Mouse (Mus musculus): ENCODE measurements around the gene Odf4.

Odf4 gene

DNA sequence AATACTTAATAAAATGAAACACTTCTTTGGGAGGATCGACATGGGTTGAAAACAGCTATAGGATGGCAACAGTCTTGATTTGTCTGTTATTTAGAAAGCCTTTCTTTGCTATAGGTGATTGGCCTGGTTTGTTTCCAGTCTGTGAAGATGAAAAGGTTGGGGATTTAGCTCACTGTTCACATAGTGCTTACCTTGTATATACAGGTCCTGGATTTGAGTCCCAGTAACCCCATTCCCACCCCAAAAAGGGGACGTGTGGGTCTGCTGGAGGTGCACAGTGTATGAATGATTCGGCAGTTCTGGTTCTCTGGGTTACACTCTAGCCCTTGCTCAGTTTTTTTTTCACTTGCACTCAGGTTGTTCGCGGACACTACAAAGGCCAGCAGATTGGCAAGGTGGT, 24.1 kb downstream of the Odf4 start:
- in situ Hi-C loops (cut with MboI, MseI) = no loop called here

DNA sequence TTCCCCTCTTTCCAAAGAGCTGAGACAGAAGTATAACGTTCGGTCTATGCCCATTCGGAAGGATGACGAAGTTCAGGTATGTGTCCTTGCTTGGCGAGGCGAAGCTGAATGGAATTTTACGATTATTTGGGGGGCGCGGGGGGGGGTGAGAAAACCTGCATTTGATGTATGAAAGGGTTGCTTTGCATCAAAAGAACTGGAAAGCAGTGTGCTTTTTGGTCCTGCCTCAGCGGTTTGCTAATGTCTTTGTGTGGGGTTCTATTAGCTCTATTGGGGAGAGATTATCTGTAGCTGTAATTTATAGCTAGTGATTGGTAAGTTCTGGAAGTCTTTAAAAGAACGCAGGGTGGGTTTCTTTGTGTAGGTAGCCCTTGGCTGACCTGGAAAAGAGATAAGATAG, 24.5 kb downstream of the Odf4 start:
- in situ Hi-C loops (cut with MboI, MseI) = no loop called here

DNA sequence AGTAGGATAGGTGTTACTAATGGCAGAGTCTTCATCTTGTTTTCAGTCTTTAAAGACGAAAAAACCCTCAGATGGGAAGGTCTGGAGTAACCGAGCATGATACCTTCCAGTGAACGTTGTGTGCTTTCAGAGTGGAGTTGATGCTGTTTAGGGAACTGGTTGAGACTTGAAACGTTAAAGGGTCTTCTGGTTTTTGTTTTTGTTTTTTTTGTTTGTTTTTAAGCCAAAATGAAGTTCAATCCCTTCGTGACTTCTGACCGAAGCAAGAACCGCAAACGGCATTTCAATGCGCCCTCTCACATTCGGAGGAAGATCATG, 24.9 kb downstream of the Odf4 start:
- in situ Hi-C loops (cut with MboI, MseI) = no loop called here

DNA sequence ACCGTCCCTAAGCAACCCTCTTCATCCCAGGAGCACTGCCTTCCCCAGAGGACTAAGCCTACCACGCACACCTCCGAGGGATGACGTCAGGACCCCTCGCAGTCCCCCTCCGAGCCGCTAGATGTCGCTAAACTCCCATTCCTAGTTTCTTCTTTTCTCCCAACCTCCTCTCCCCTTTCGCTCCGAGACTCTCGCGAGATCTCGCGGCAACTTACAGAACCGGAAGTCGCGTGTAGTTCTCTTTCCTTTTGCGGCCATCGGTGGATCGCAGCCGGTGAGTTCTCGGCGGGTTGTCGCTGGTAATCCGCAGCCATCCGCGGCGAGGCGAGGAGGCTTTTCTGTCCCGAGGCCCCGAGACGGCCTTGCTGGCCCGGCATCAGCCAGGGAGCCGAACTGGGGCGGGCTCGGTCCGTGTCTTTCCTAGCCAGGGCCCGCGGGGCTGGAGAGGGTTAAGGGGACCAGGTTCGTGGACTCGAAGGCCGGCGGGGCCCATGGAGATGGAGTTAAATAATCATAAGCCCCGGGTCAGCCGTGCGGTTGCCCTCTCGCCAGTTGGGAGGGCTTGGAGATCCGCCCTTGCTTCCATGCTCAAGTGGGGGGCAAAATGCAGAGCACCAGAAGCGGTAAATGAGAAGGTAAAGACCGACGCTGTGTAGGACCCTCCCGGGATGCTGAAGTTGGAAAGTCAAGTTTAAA, 25.4 kb downstream of the Odf4 start, which contains the start of gene Rpl26:
Gene Rpl26, plus strand, starts transcription at position 233 of the 696 bp plus-strand sequence.
- in situ Hi-C loops (cut with MboI, MseI) = no loop called here

DNA sequence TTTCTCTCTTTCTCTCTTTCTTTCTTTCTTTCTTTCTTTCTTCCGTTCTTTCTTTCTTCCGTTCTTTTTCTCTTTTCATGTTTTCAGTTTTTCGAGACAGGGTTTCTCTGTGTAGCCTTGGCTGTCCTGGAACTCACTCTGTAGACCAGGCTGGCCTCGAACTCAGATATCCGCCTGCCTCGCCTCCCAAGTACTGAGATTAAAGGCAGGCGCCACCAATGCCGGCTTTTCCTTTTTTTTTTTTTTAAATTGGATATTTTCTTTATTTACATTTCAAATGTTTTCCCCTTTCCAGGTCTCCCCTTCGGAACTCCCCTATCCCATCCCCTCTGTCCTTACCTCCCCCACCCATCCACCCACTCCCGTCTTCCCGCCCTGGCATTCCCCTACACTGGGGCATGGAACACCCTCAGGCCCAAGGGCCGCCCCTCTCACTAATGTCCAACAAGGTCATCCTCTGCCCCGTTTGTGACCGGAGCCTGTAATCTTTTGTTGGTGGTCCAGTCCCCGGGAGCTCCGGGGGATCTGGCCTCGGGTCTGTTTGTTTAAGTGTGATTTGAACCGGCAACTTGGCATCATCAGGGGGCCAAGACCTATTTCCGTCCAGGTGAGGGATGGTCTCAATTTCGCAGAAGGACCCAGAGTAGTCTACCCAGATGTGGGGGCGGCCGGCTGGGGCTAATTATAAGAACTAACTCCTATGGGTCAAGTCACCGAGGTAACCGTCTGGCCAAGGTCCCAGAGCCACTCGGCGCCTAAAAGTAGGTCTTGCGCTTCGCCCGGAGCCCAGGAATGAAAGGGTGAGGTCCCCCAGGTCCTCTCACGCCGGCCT, 26.1 kb downstream of the Odf4 start:
- in situ Hi-C loops (cut with MboI, MseI) = no loop called here

DNA sequence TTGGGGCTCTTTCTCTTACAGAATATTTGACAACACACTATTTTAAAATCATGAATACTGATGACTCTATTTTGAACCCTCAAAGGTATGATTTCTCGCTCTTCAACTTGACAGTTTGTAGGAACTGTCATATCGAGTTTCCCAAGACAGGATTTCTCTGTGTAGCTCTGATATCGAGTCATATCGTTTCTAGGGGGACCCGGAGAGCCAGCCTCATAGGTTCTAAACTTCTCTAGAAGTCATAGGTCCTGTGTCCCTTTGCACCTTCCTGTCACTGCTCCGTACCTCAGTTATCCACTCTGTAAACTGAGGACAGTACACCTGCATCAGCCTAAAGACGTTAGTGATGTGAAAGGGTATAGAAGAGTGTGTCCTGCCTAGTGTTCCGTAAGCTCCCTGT, 27.1 kb downstream of the Odf4 start:
- in situ Hi-C loops (cut with MboI, MseI) = no loop called here

DNA sequence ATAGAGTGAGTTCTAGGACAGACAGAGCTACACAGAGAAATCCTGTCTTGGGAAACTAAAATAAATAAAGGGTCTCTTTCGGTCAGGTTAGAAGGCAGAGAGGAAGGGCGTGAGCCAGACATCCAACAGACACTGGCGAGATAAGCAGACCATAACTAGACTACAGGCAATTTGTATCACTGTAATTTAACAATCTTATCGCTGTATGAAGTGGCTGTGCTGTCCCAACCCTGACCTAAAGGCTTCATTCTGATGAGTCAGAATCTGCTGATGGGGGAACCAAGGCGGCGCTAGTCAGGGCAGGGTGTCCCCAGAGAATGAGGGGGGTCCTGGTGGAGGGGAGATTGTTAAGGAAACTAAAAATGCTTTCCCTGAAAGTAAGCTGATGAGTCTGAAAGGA, 28.1 kb downstream of the Odf4 start:
- in situ Hi-C loops (cut with MboI, MseI) = no loop called here

DNA sequence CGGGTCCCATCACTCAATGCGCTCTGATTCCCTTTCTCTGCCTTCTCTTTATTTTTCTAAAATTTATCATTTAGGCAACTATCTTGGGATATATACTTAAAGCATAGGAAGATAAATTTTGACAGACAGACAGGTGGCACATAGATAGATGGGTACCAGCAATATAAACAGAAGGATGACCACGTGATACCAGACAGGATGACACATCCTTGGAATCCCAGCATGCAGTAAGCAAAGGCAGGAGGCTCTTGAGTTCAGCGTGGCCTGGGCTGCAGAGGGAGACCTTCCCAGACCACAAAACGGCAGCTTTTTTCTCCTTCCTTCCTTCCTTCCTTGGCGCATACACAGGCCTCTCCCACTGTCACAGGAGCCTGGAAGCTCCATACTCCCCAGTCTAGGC, 29.0 kb downstream of the Odf4 start:
- in situ Hi-C loops (cut with MboI, MseI) = no loop called here

DNA sequence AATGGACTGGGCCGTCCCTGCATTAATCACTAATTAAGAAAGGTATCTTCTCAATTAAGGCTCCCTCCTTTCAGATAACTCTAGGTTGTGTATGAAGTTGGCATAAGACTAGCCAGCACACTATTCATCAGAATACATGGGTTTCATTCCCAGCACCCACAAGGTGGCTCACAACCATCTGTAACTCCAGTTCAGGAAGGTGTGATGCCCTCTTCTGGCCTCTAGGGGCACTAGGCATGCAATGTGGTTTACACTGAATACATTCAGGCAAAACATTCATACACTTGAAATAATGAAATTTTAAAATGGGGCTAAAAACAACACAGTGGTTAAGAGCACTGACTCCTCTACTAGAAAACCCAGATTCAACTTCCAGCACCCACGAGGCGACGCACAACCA, 29.8 kb downstream of the Odf4 start:
- in situ Hi-C loops (cut with MboI, MseI) = no loop called here

DNA sequence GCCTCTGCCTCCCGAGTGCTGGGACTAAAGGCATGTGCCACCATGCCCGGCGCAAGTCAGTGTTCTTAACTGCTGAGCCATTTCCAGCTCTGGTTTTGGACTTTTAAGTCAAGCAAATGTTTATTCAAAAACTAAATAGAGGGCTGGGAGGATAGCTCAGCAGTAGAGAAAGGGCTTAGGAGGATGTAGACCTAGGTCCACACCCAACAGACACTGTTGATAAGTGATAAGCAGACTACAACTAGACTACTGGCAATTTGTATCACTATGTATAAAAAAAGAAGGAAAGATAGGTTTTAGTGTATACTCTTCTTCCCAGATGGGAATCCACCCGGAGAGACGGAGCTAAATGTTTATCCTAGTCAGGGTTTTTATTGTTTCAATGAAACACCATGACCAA, 30.6 kb downstream of the Odf4 start:
- in situ Hi-C loops (cut with MboI, MseI) = no loop called here

DNA sequence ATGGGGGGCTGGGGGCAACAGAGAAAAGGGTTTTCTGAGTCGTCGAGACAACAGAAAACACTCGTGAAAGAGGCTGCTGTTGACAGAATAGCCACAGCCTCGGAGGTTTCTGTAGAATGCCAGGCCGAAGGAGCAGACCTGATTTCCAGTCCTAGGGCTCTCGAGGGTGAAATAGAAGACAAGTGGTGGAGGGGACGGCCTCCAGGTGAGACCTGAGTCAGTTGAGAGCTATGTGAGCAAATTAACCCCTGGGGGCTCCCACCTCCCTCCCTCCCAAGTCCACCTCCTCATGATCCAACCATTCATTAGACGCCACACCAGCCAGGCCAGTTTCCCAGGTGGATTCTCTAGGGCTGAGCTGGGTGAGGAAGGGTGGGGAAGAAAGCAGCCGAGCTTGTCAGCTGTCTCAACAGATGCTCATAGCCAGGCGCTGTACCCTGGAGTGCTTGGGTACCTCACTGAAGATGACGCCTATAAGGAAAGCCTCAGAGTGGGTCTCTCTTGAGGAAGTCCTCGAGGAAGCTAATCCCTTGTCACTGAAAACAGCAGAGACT, 32.9 kb downstream of the Odf4 start:
- in situ Hi-C loops (cut with MboI, MseI) = no loop called here

DNA sequence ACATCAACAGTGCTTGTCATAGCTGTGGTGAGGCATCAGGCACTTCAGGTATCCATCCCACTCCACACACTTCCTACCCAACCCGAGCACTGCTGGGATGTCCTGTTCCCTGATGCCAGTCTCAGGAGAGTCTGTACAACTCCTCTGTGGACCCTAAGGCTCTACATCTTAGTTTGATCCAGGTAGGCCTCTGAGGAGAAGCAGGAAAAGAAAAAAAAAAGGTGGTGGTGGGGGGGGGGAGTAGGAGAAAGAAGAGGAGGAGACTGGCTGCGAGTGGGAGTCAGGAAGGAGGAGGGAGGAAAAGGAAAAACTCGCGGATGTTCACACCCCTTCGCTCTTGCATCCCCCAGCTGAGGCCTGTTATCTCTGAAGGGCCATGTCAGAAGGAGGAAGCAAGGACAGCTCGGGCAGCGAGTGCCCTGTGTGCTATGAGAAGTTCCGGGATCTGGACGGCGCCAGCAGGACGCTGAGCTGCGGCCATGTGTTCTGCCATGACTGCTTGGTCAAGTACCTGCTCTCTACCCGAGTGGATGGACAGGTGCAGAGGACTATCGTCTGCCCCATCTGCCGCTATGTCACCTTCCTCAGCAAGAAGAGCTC, 34.5 kb downstream of the Odf4 start:
- in situ Hi-C loops (cut with MboI, MseI) = no loop called here

DNA sequence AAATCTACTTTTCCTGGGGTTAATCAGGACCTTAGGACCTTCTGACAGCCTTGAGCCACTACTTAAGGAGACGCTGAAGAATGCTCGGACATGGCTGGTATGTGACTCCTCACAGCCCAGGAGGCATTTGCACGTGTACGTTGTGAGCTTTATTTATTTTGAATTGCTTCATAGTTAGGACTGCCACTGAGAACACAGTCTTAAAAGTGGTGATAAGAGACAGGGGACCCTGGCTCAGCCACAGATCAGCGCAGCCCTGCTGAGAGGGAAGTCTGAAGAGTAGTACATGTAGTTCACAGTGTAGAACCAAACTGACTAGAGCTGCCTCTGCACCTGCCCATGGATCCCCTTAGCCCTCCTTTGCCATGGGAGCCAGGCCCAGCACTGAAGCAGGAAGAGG, 35.1 kb downstream of the Odf4 start:
- in situ Hi-C loops (cut with MboI, MseI) = no loop called here

DNA sequence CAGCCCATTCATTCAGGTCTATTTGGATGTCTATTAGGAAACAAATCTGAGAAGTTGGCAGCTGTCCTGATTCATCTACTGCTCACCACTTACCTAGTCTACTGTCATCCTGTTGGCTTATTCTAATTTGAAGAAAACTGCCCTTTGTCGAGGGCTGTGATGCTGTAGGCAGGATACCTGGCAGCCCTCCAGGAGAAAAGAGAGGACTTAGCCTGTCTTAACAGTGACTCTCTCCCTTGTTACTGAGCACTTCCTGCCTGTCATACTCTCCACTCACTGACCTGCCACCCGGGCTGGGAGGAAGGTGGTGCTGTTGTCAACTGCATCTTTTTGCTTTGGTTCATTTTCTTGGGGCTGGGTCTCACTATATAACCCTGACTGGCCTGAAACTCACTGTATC, 36.3 kb downstream of the Odf4 start:
- in situ Hi-C loops (cut with MboI, MseI) = no loop called here

DNA sequence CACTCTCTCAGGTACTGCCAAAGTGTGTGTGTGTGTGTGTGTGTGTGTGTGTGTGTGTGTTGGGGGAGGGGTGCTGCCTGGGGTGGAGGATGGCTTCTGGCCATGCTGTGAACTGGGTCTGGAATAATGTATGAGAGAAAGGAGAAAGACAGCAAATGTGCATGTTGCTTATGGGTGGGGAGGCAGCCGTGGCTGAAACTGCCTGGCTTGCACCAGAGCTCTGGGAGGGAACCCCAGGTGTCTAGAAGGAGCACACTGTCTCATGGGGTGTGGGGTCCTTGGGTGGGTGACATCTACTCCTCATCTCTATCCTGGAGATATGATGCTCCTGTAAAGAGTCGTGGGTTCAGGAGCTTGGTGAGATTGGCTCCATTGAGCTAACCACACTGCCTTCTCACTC, 38.2 kb downstream of the Odf4 start:
- in situ Hi-C loops (cut with MboI, MseI) = no loop called here

DNA sequence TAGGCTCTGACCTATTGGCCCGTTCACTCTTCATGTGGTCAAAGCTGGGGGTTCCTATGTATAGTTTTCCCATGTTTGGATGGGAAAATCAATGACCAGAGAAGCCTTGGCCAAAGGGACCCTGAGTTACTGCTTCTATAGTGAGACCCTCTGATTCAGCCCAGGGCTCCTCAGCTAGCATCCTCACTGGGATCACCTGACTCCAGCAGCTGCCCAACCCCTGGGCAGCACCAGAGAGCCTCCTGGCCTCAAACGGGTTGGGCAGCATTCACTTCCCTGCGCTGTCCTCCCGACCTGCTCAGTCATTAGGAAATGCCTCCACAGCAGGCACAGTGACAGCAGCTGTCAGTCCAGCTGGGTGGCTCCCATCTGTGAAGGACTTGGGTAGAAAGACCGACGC, 38.6 kb downstream of the Odf4 start, which contains the start of gene Rnf222:
Gene Rnf222, plus strand, starts transcription at position 301 of the 400 bp plus-strand sequence.
- in situ Hi-C loops (cut with MboI, MseI) = no loop called here

DNA sequence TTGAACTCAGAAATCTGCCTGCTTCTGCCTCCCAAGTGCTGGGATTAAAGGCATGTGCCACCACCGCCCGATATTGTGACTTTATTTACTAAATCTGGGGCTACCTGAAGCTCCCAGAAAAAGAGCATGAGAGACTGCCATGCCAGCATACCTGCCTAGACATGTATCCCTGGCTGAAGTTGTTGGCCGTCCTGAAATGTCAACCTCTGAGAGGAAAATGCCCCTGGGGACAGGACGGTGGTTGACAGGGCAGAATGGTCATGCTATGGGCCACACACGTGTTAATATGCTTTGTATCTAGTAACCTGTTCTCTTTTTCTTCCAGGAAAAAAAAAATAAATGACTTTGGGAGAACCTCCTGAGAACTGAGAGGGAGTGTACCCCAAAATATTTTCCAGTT, 40.8 kb downstream of the Odf4 start:
- in situ Hi-C loops (cut with MboI, MseI) = no loop called here

DNA sequence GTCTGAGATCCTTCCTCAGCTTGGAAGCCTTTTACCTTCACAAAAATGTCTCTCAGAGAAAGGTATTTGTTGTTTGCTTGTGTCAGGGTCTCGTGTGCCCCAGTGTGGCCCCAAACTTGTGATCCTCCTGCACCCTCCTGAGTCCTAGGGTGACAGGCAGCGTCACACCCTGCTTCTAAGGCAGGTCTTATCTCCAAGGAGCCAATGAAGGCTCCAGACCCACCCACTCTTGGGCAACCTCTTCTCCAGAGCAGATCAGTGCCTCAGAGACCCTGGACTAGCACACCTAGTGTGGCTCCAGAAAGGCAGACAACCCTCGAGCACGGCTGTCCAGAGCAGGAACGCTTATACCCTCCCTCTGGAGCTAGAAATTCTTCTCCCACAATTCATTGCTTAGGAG, 42.5 kb downstream of the Odf4 start:
- in situ Hi-C loops (cut with MboI, MseI) = no loop called here

DNA sequence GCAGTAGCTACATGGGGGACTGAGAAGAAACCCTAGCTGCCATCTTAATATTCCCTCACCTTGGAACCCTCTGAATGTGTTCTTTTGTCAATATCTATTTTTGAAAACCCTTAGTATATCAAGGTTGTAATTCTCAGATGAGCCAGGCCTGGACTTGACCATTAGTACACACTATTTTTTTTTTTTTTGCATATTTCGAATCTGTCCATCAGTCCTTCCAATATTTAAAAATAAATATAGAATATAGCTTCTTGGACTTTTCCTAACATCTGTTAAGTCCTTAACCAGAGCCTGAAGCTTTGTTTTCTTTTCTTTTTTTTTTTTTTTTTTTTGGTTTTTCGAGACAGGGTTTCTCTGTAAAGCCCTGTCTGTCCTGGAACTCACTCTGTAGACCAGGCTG, 43.0 kb downstream of the Odf4 start:
- in situ Hi-C loops (cut with MboI, MseI) = no loop called here

DNA sequence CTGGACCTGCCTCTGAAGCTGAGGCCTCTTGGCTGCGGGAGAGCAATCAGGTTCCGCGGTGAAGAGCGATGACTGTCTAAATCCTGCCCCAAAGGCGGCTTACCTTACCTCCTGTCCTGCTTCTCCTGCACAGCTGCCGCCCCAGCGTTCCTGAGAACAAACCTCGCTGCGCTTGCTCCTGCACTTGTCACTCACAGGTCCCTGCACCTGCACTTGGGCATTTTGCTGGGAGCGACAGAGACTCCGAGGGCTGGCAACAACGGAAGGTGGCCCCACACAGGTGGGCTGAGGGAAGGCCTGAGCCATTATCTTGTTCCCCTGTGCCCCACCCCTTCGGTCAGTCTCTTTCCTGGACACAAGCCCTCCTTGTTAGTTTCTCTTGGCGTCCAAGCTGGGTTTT, 44.8 kb downstream of the Odf4 start:
- in situ Hi-C loops (cut with MboI, MseI) = no loop called here

DNA sequence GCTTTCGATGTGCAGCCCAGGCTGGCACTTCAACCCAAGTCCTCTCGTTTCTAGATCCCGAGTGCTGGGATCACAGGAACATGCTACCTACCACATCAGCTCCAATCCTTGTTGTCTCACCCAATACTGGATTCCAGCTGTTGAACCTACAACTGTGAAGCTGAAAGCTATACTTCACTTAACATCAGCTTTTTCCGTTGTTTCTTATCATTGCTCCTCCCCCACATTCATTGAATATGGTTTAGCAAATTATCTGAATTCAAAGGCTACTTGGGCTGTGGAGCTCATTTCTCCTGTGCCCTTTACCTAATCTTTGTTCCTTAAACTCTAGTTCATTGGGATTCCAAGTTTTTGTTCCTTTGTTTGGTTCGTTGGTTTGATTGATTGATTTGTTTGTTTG, 48.1 kb downstream of the Odf4 start:
- in situ Hi-C loops (cut with MboI, MseI) = loop anchor here (10.0 kb wide), 1 partner anchor 294 kb away; the partner anchor contains the start of gene Ccdc42

DNA sequence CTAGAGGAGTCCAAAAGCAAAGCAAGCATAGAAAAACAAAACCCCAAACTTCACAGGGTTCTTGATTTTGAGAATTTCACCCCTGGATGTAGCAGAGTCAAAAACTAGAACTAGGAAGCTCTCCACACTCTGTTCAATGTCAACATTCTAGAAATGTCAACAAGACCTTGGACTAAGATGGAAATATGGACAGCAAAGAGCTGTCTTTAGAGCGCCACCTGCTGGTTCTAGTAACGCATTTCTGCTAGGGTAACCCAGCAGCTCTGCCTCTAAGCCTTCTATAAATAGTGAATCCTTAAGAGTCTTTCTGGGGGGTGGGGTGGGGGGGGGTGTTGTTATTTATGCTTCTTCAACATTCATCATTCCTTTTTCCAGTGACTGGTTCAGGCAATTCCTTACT, 52.0 kb downstream of the Odf4 start:
- in situ Hi-C loops (cut with MboI, MseI) = loop anchor here (10.0 kb wide), 1 partner anchor 290 kb away; the partner anchor contains the start of gene Ccdc42

Data from T-helper 1 cell (primary cell).